ENCODE assay signal across 17 mouse cellular contexts in the genomic region with DNA sequence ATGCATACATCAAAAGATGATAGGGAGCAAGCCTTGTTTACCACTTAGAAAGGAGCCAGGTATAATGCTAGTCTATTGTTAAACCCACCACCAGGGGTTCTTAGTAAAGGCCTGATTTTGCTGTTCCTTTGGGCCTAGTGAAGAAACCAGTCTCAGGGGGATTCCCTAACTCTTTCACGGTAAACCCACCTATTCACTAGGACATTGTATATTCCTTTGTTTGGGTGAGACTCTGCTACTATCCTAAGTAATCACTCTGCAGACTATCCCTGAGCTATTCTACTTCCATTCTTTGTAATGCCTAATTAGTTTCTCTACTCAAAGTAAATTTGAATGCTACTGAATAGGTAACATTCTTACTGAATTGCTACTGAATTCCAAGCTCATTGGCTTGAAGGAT.
"Had no signal": no experiment of that assay in that cellular context is flagged by ENCODE, and none has a peak within 500 bp of the region (broad histone marks: within the 10 kb centered on the region; RNA-seq: fewer than 3 reads in every experiment).

No protein-coding gene starts in this region.

- H3K4me1 ChIP-seq: neural tube, embryonic 12.5 days; neural tube, embryonic 13.5 days; neural tube, embryonic 15.5 days; stomach, embryonic 15.5 days had no signal

- DNase-seq: retina, postnatal 1 day; right cerebral cortex, adult 18-20 months; right cerebral cortex, postnatal 14 days; right cerebral cortex, postnatal 25 days; right cerebral cortex, postnatal 4 days; spleen, adult 18-20 months; thymus, adult 18-20 months; thymus, adult 2 months; thymus, postnatal 14 days; thymus, postnatal 25 days; thymus, postnatal 36 days; thymus, postnatal 4 days had no signal

- H3K4me2 ChIP-seq: neural tube, embryonic 12.5 days; neural tube, embryonic 13.5 days; neural tube, embryonic 15.5 days; stomach, embryonic 15.5 days had no signal

- H3K4me3 ChIP-seq: neural tube, embryonic 12.5 days; neural tube, embryonic 13.5 days; neural tube, embryonic 15.5 days; stomach, embryonic 15.5 days had no signal

- H3K27ac ChIP-seq: neural tube, embryonic 12.5 days; neural tube, embryonic 13.5 days; neural tube, embryonic 15.5 days; stomach, embryonic 15.5 days; stomach, postnatal 0 days had no signal

- H3K36me3 ChIP-seq: neural tube, embryonic 12.5 days; neural tube, embryonic 13.5 days; neural tube, embryonic 15.5 days; stomach, embryonic 15.5 days had no signal

- H3K9ac ChIP-seq: neural tube, embryonic 12.5 days; neural tube, embryonic 13.5 days; neural tube, embryonic 15.5 days; stomach, embryonic 15.5 days had no signal

- H3K27me3 ChIP-seq: neural tube, embryonic 12.5 days; neural tube, embryonic 13.5 days; neural tube, embryonic 15.5 days; stomach, embryonic 15.5 days had no signal

- H3K9me3 ChIP-seq: neural tube, embryonic 12.5 days; neural tube, embryonic 13.5 days; neural tube, embryonic 15.5 days; stomach, embryonic 15.5 days had no signal
